Mouse (Mus musculus): ENCODE measurements around the gene Vars2. TPM values are rescaled to one million over a fixed set of nuclear protein-coding genes. Genes with fewer than 3 reads are reported as not detected.

Vars2 gene
- polyA plus RNA-seq, 1 experiment from 2014 or later, result 9.1 TPM

DNA sequence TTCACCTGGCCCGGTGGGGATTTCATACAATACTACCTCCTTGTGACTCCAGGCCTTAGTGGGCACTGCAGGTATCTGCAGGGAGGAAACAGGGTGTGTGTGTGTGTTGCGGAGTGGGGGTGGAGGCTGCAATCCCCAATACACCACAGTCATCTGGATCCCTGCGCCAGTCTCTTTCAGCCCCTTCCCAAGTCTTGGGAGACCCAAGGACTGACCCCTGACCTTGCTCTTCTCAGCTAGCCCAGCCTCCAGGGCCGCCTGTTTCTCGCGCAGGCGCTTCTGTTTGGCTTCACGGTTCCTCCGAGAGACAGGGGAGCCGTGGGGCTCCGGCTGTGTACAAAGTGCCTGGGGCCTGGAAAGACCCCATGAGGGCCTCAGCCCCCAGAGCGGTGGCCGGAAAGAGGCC, 538 bp downstream of the Vars2 start:
- Histone ChIP-seq H3K36me3 (ENCODE audit: control insufficient read depth, insufficient read depth, low read length) (peaks cover 4% of the 10 kb centered on the region; the same call in 1 of the 2 replicates), H3K4me2 (peak overlapping the region; percentile 96), H3K9ac (ENCODE audit: low read depth, low read length) (peak overlapping the region; percentile 80), H3K4me1 (ENCODE audit: control insufficient read depth, insufficient read depth, low read length) (peaks cover 11% of the 10 kb centered on the region), H3K27ac (ENCODE audit: low read depth, low read length) (peak overlapping the region; percentile 78), H3K9me3 (replicated peaks; ENCODE audit: control insufficient read depth, low read length) (no peaks in the 10 kb centered on the region), H3K27me3 (ENCODE audit: control insufficient read depth, insufficient read depth, low read length) (no peaks in the 10 kb centered on the region), H3K4me3 (ENCODE audit: low read depth, low read length) (peak overlapping the region; percentile 82)
- WGBS (ENCODE audit: insufficient replicate concordance), result 5% methylated on average over 13 of the region's 13 CpGs
- ATAC-seq (replicated peaks; ENCODE audit: insufficient number of reproducible peaks, low FRiP score, low TSS enrichment), result 0 out of 2 replicates have a peak, but pooled peaks have one; percentile 8

DNA sequence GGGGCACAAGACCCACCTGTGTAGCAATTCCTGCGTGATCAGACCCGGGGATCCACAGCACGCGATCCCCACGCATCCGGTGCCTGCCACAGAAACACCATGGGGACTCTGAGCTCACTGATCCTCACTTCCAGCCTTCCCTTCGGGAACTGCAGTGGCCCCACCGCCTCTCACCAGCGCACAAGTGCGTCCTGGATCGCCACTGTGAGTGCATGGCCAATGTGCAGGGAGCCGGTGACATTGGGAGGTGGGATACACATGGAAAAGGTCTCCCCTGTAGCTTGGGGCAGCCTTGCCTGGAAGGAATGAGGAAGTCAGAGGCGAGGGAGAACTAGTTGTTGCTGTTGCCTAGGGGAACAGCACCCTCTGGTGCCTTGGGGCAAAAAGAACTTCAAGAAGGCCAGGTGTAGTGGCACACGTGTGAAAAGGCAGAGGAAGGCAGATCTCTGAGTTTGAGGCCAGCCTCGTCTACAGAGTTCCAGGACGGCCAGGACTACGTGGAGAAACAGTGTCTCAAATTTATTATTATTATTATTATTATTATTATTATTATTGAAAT, 1.4 kb downstream of the Vars2 start:
- H3K27me3 ChIP-seq (ENCODE audit: control insufficient read depth, insufficient read depth, low read length), result no peaks in the 10 kb centered on the region
- ATAC-seq (replicated peaks; ENCODE audit: insufficient number of reproducible peaks, low FRiP score, low TSS enrichment), result no peak
- H3K4me1 ChIP-seq (ENCODE audit: control insufficient read depth, insufficient read depth, low read length), result peaks cover 11% of the 10 kb centered on the region
- H3K36me3 ChIP-seq (ENCODE audit: control insufficient read depth, insufficient read depth, low read length), result peaks cover 9% of the 10 kb centered on the region; the same call in 1 of the 2 replicates
- WGBS (ENCODE audit: insufficient replicate concordance), result 76% methylated on average over 17 of the region's 17 CpGs
- H3K4me2 ChIP-seq, result no peak overlapping the region
- H3K4me3 ChIP-seq (ENCODE audit: low read depth, low read length), result no peak overlapping the region
- no peak overlapping the region for H3K9ac ChIP-seq (ENCODE audit: low read depth, low read length)
- no peak overlapping the region for H3K27ac ChIP-seq (ENCODE audit: low read depth, low read length)
- H3K9me3 ChIP-seq (replicated peaks; ENCODE audit: control insufficient read depth, low read length), result no peaks in the 10 kb centered on the region

DNA sequence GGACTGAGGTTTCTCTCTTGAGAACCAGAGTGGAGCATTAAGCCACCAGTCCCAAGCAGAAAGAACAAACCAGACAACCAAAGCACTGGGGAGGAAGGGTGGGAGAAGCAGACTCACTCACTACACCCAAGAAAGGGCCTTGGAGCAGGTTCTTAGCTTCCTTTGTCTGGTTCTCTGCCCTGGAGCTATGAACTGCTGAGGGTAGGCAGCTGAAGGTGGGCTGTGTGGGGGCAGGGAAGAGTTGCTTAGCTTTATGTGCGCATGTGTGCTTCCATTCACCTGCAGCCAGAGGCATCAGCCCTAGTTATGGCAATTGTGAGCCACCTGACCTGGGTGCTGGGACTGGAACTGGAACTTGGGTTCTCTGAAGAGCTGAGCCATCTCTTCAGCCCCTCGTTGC, 14.3 kb downstream of the Vars2 start:
- Histone ChIP-seq H3K9ac (ENCODE audit: low read depth, low read length) (no peak overlapping the region), H3K4me3 (ENCODE audit: low read depth, low read length) (no peak overlapping the region), H3K27ac (ENCODE audit: low read depth, low read length) (no peak overlapping the region), H3K4me1 (ENCODE audit: control insufficient read depth, insufficient read depth, low read length) (no peaks in the 10 kb centered on the region), H3K27me3 (ENCODE audit: control insufficient read depth, insufficient read depth, low read length) (no peaks in the 10 kb centered on the region), H3K36me3 (ENCODE audit: control insufficient read depth, insufficient read depth, low read length) (peaks cover 6% of the 10 kb centered on the region; the same call in 1 of the 2 replicates), H3K9me3 (replicated peaks; ENCODE audit: control insufficient read depth, low read length) (no peaks in the 10 kb centered on the region), H3K4me2 (no peak overlapping the region)
- ATAC-seq (replicated peaks; ENCODE audit: insufficient number of reproducible peaks, low FRiP score, low TSS enrichment), result no peak
- WGBS (ENCODE audit: insufficient replicate concordance), result 72% methylated on average over 2 of the region's 2 CpGs

DNA sequence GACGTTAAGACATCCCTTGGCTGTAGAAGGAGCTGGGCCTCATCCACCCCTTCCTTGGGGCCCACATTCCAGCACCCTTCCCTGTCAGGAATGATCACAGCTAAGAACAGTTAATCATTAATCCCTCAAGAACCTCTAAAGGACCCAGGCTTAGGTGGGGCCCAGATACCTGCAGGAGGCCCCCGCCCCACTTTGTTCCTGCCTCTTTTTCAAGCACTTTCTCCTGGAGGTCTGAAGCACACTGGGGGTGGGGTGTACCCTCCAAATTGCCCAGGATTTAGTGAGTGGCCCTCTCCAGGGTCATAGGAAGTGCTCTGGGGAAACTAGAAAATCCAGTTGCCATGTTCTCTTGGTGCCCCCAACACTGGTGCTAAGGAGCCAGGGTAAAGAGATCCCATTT, 18.0 kb downstream of the Vars2 start:
- no peaks in the 10 kb centered on the region for H3K4me1 ChIP-seq (ENCODE audit: control insufficient read depth, insufficient read depth, low read length)
- whole genome bisulfite sequencing (ENCODE audit: insufficient replicate concordance), result 59% methylated on average over 2 of the region's 2 CpGs
- no peak overlapping the region for H3K4me3 ChIP-seq (ENCODE audit: low read depth, low read length)
- no peaks in the 10 kb centered on the region for H3K36me3 ChIP-seq (ENCODE audit: control insufficient read depth, insufficient read depth, low read length)
- H3K27ac ChIP-seq (ENCODE audit: low read depth, low read length), result no peak overlapping the region
- no peak overlapping the region for H3K9ac ChIP-seq (ENCODE audit: low read depth, low read length)
- no peaks in the 10 kb centered on the region for H3K27me3 ChIP-seq (ENCODE audit: control insufficient read depth, insufficient read depth, low read length)
- no peak for ATAC-seq (replicated peaks; ENCODE audit: insufficient number of reproducible peaks, low FRiP score, low TSS enrichment)
- no peaks in the 10 kb centered on the region for H3K9me3 ChIP-seq (replicated peaks; ENCODE audit: control insufficient read depth, low read length)
- H3K4me2 ChIP-seq, result no peak overlapping the region

DNA sequence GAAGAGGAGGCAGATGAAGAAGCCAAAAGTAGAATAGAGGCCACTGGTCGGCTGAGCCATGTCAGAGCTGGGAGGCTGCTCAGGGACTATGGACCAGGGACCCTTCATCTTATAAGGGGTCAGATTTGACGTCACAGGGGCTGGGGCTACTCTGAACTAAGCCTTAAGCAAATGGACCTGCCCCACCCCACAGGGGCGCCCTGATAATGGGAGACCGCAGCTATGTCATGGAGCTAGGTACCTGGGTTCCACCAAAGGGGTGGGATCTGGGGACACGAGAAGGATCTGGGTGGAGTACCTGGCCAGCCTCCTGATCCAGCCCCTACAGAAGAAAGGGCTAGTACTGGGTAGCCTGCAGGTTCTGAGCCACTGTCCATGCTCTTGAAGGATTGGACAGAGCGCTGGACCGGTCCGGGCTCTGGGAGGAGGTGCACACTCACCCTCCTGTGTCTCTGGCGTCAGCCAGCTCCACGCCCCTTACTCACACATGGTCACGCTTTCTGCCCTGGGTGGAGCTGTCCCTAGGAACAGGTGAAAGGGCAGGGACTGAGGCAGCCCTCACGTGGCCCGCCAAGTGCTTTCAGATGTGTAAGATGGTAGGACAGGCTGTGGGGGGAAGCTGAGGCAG, 23.7 kb downstream of the Vars2 start, which contains the start of gene Mucl3:
TSS of gene Mucl3 (minus strand) at position 87 of the 628 bp plus-strand sequence.
- no peak within 1 kb of the TSS for H3K4me2 ChIP-seq
- 0 out of 2 replicates have a peak, but pooled peaks cover 6% of the 10 kb centered on the region for H3K4me1 ChIP-seq (ENCODE audit: control insufficient read depth, insufficient read depth, low read length)
- H3K36me3 ChIP-seq (ENCODE audit: control insufficient read depth, insufficient read depth, low read length), result no peaks in the 10 kb centered on the region
- ATAC-seq (replicated peaks; ENCODE audit: insufficient number of reproducible peaks, low FRiP score, low TSS enrichment), result no peak
- 67% methylated on average over 13 of the region's 13 CpGs for WGBS (ENCODE audit: insufficient replicate concordance)
- H3K27ac ChIP-seq (ENCODE audit: low read depth, low read length), result no peak within 1 kb of the TSS
- no peak within 1 kb of the TSS for H3K4me3 ChIP-seq (ENCODE audit: low read depth, low read length)
- no peak within 1 kb of the TSS for H3K9ac ChIP-seq (ENCODE audit: low read depth, low read length)
- peaks cover 19% of the 10 kb centered on the region for H3K27me3 ChIP-seq (ENCODE audit: control insufficient read depth, insufficient read depth, low read length)
- no peaks in the 10 kb centered on the region for H3K9me3 ChIP-seq (replicated peaks; ENCODE audit: control insufficient read depth, low read length)

DNA sequence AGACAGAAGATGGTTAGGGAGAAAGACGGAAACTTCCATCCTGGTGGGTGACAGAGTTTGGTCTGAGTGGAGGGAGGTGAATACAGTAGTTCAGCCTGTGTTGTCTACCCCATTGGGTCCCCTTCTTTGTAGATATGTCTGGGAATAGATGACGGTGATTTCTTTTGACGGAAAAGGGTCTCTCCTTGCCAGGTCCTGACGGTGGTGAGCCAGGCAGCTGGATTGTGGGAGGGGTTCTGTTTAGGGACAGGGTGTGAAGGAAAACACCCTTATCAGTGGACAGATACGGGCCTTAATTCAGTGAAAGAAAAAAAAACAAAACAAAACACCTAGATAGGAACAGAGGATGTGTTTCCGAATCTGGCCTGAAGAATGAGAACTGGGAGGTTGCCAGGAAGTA, 28.0 kb downstream of the Vars2 start:
- H3K4me1 ChIP-seq (ENCODE audit: control insufficient read depth, insufficient read depth, low read length), result peaks cover 10% of the 10 kb centered on the region; the same call in 1 of the 2 replicates
- H3K27ac ChIP-seq (ENCODE audit: low read depth, low read length), result no peak overlapping the region
- no peak overlapping the region for H3K9ac ChIP-seq (ENCODE audit: low read depth, low read length)
- no peak for ATAC-seq (replicated peaks; ENCODE audit: insufficient number of reproducible peaks, low FRiP score, low TSS enrichment)
- H3K27me3 ChIP-seq (ENCODE audit: control insufficient read depth, insufficient read depth, low read length), result peaks cover 22% of the 10 kb centered on the region
- peak overlapping the region; percentile 50 for H3K4me2 ChIP-seq
- no peaks in the 10 kb centered on the region for H3K36me3 ChIP-seq (ENCODE audit: control insufficient read depth, insufficient read depth, low read length)
- H3K9me3 ChIP-seq (replicated peaks; ENCODE audit: control insufficient read depth, low read length), result no peaks in the 10 kb centered on the region
- no peak overlapping the region for H3K4me3 ChIP-seq (ENCODE audit: low read depth, low read length)
- 37% methylated on average over 6 of the region's 6 CpGs for WGBS (ENCODE audit: insufficient replicate concordance)

DNA sequence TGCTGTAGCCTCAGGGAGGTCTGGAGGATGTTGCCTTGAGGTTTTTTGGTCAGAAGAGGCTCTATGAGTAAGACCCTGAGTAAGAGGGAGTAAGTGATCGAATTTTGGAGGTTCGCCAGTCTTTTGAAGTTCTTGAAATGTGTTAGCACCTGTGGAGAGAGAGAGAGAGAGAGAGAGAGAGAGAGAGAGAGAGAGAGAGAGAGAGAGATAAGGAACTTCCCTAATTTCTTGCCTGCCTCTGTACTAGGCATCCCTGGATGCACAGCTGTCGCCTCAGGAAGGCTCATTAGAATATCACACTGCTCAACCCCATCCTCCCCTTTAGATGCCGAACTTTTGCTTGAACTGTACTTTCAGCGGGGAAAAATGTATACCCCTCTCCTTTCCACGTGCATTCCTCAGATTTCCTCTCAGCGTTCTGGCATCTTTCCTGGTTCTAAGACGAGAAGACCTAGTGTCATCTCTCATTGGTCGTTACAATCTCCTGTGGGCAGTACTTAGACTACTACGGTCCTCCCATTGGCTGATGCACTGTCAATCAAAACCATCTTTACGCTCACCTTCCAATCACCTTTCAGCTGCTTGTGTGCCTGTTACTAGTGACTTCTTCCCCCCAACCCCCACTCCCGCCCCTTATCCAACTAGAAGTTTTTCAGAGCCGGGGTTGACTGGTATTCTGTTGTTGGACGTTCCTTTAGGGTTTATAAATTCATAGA, 28.8 kb downstream of the Vars2 start:
- peaks cover 10% of the 10 kb centered on the region; the same call in 1 of the 2 replicates for H3K4me1 ChIP-seq (ENCODE audit: control insufficient read depth, insufficient read depth, low read length)
- no peak overlapping the region for H3K4me3 ChIP-seq (ENCODE audit: low read depth, low read length)
- H3K27me3 ChIP-seq (ENCODE audit: control insufficient read depth, insufficient read depth, low read length), result peaks cover 16% of the 10 kb centered on the region
- peak overlapping the region; percentile 50 for H3K4me2 ChIP-seq
- no peaks in the 10 kb centered on the region for H3K9me3 ChIP-seq (replicated peaks; ENCODE audit: control insufficient read depth, low read length)
- no peaks in the 10 kb centered on the region for H3K36me3 ChIP-seq (ENCODE audit: control insufficient read depth, insufficient read depth, low read length)
- no peak overlapping the region for H3K9ac ChIP-seq (ENCODE audit: low read depth, low read length)
- WGBS (ENCODE audit: insufficient replicate concordance), result 19% methylated on average over 14 of the region's 14 CpGs
- H3K27ac ChIP-seq (ENCODE audit: low read depth, low read length), result no peak overlapping the region
- ATAC-seq (replicated peaks; ENCODE audit: insufficient number of reproducible peaks, low FRiP score, low TSS enrichment), result peak; percentile 77

DNA sequence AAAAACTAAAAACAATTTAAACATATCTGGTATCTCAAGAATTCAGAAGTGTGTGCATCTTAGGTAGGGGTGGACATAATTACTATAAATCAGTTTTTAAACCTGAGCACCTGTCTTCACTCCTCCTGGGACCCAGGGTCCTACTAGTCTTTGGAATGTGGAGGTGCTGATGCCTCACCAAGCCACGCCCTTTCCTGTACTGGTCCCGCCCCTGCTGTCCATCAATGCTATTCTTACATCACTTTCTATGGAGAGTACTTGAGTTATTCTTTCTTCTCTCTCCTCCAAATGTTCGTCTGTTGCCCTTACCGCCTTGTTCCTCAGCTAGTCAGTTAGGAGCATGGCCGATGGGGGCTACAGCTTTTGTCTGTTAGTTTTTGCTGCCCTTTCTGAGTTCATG, 31.0 kb downstream of the Vars2 start:
- H3K36me3 ChIP-seq (ENCODE audit: control insufficient read depth, insufficient read depth, low read length), result no peaks in the 10 kb centered on the region
- 32% methylated on average over 5 of the region's 5 CpGs for WGBS (ENCODE audit: insufficient replicate concordance)
- no peaks in the 10 kb centered on the region for H3K9me3 ChIP-seq (replicated peaks; ENCODE audit: control insufficient read depth, low read length)
- H3K4me3 ChIP-seq (ENCODE audit: low read depth, low read length), result no peak overlapping the region
- no peak overlapping the region for H3K4me2 ChIP-seq
- H3K27ac ChIP-seq (ENCODE audit: low read depth, low read length), result no peak overlapping the region
- ATAC-seq (replicated peaks; ENCODE audit: insufficient number of reproducible peaks, low FRiP score, low TSS enrichment), result no peak
- no peak overlapping the region for H3K9ac ChIP-seq (ENCODE audit: low read depth, low read length)
- peaks cover 4% of the 10 kb centered on the region for H3K27me3 ChIP-seq (ENCODE audit: control insufficient read depth, insufficient read depth, low read length)
- H3K4me1 ChIP-seq (ENCODE audit: control insufficient read depth, insufficient read depth, low read length), result peaks cover 10% of the 10 kb centered on the region; the same call in 1 of the 2 replicates

All from heart, embryonic 11.5 days (tissue).